Mouse (Mus musculus): ENCODE results near the gene Tas1r2.
A peak's percentile ranks its signal among the peaks of the same experiment; 100 is the strongest.

Gene Tas1r2

DNA sequence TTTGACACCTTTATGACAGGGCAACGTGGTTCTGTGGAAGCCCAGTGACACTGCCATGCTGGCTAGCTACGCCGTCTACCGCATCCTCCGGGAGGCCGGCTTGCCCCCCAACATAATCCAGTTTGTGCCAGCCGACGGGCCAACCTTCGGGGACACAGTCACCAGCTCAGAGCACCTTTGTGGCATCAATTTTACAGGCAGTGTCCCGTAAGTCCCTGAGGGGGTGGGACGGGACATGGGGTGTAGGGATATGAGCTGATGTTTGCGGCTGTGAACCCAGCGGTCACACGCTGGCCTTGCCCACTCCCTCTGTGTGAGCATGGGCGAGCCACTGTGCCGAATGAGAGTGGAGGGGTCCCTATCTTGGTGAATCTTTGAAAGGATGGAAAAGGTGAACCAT, 15.0 kb upstream of the Tas1r2 start:
- DNase-seq (ENCODE audit: low spot score in 2 of 2): no peak

GRCm38 (mm10) chr4:139639801-139640200, 13.5 kb upstream of the Tas1r2 start:
- DNase-seq (ENCODE audit: low spot score in 2 of 2): no peak

DNA sequence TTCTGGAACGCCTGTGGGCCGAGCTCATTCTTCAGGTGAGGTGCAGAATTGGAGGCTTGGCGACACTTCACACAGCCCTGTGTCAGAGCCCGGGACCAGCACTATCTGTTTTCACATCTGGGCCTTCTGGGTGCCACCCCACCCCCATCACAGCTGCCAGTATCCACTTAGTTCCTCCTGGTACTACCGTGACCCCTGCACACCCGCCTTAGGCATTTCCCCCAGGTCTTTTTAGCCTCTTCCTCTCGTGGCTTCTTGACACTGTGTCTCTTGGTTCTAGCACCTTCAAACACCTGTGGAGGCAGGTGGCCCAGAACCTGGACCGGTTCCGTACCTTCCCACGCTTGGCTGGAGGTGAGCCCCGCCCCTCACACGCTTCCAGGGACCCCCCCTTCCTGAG, 13.0 kb upstream of the Tas1r2 start:
- no peak for DNase-seq (ENCODE audit: low spot score in 2 of 2)

GRCm38 (mm10) chr4:139640775-139641174, 12.6 kb upstream of the Tas1r2 start:
- no peak for DNase-seq (ENCODE audit: low spot score in 2 of 2)

DNA sequence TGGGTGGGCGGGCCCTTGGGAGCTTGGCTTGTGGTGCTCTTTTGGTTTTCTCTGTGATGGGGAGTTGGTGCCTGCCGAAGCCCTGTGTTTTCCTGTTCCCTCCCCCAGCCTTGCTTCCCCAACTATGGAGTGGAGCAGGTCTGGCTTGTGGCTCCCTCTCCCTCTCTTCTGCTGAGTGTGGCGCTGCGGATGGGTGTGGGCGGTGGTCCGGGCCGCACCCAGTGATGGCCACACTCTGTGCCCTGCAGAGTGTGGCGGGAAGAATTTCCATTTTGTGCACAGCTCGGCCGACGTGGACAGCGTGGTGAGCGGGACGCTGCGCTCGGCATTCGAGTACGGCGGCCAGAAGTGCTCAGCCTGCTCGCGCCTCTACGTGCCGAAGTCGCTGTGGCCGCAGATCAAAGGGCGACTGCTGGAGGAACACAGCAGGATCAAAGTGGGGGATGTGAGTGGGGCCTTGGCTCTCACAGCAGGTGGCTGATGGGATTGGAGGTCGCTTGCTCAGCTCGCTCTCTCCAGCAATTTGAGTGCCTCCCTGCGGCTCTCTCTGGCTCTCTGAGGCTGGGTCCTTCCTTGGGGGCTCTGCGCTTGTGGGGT, 11.4 kb upstream of the Tas1r2 start:
- DNase-seq (ENCODE audit: low spot score in 2 of 2): no peak

GRCm38 (mm10) chr4:139643972-139644371, 9.4 kb upstream of the Tas1r2 start:
- peak in 1 of 2 experiments; percentile 65 for DNase-seq (ENCODE audit: low spot score in 2 of 2)

- no peak for DNase-seq (ENCODE audit: low spot score in 2 of 2)
Measured at GRCm38 (mm10) chr4:139646916-139647315, 6.4 kb upstream of the Tas1r2 start.

GRCm38 (mm10) chr4:139650086-139650743, 3.1 kb upstream of the Tas1r2 start:
- DNase-seq (ENCODE audit: low spot score in 2 of 2): no peak

DNA sequence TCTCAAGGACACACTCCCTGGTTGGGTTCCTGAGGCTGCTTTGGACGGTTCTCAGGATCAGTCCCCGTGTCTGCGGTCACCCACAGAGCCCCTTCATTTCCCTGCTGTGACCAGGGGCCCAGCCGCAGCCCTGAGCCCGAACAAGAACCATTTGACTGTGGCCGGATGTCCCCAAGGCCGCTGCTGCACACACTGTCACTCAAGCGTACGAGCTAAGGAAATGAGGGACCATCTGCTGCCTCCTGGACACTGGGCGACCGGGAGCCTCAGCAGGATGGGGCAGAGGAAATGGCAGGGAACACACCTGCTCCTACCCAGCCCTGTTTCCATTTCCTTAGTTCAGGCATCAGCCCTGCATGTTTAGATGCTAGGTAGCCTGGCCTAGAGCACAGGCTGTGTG, 2.4 kb upstream of the Tas1r2 start:
- no peak for DNase-seq (ENCODE audit: low spot score in 2 of 2)

DNA sequence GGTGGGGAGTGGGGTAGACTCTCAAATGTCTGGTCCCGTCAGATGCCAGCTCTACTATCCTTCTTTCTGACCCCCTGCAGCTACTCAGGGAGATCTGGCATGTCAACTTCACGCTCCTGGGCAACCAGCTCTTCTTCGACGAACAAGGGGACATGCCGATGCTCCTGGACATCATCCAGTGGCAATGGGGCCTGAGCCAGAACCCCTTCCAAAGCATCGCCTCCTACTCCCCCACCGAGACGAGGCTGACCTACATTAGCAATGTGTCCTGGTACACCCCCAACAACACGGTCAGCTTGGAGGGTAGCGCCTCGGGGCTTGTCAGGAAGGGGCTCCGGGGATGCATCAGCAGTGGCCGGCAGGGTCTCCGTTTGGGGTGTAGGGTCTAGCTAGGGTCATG, 8.6 kb downstream of the Tas1r2 start:
- DNase-seq (ENCODE audit: low spot score in 2 of 2): no peak

DNA sequence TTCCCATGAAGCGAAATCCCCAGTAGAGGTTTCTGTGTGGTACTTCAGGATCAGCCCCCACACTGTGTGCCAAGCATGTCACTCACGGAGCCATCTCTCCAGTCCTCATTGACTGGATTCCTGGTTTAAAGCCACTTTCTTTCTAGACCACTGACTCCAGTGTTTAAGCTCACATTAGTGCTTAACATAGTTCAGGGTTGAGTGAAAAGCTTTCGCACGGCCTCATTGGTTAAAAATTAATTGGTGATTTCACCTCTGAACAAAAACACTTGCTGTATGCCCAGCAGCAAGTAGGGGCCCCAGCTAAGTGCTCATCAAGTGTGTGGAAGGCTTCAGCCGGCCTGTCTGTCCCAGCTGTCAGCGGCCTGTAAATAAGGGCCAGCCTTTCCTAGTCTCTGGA, 14.3 kb downstream of the Tas1r2 start:
- no peak for DNase-seq (ENCODE audit: low spot score in 2 of 2)

GRCm38 (mm10) chr4:139669847-139670246, 16.5 kb downstream of the Tas1r2 start:
- peak in 1 of 2 experiments; percentile 24 for DNase-seq (ENCODE audit: low spot score in 2 of 2)

DNA sequence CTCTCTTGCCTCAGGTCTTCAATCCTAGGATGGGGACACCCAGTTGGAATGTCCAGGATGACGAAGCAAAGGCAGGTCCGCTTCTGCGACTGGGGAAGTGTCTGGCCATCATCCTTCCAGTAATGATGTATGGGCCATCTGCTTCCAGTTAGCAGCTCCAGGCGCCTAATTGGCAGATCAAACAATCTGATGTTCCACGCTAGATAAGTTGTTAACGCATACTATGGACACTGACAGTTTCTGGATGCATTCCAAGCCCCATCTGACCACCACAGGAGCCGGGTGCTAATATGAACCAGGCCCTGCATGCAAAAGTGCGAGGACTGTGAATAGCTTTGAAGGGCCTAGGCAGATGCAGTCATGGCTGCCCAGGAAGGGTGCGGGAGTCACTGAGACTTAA, 22.4 kb downstream of the Tas1r2 start:
- no peak for DNase-seq (ENCODE audit: low spot score in 2 of 2)

DNA sequence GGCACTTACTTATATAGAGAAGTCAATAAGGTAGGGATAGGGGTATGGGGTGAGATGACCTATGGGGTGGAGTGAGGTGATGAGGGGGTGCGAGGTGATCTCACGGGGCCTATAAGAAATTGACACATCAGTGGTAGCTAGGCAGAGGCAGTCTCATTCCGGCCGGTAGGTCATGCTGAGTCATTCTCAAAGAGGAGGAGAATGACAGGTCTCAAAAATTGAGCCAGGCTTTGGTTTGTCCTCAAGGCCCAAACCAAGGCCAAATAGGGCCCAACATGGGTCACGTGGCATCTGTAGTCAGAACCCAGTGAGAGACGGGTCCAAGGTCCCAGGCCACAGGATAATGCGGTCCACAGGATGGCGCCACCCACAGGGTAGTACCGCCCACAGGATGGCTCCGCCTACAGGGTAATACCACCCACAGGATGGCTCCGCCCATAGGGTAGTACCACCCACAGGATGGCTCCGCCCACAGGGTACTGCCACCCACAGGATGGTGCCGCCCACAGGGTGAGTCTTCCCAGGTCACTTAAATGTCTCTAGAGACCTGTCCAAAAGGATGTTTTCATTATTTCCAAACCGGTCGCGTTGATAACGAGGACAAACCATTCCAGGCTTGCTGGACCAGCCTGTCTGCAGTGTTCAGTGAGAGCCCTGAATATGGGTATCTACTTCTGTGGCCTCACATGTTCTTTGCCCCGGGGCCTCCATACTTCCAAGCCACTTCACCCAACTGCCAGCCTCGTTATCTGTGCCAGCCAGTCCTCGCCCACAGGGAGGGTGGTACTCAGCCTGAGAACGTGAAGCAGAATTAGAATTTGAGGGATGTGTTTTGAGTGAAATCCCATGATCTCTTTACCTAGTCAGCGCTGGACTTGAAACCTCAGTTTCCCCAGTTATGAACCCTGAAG, 30.6 kb downstream of the Tas1r2 start:
- DNase-seq (ENCODE audit: low spot score in 2 of 2): no peak

DNA sequence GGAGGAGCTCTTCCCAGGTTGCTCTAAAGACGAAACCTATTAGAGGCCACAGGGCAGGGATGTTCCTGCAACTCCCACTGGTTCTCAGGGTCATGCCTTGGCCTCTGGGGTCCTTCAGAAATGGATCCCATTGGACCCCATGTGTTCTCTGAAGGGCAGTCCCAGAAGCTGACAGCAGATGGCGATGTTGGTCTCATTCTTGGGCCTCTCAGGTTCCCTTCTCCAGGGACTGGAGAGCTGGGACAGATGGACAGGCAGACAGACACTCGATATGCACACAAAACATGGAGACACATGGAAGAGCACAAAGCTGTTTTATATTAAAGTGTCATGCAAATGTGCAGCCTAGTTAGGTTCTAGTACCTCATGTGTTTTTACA, 31.3 kb downstream of the Tas1r2 start:
- DNase-seq (ENCODE audit: low spot score in 2 of 2): peak; percentile 16 to 73

DNA sequence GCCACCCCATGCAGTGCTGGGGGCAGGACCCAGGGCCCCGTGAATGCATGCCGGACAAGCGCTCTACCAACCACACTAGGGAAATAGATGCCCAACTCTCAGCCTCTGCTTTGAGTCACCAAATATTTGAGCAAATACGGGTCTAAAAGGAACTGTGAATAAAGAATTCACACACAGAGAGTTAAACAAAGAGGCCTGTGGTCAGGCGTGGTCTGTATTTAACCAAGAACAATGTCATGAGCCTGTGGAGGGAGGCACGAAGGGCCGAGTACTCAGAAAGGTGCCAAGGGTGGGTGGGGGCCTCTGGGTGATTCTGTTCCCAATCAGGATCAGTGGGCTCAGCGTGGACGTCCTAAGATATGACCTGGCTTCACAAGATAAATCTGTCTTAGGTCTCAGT, 34.7 kb downstream of the Tas1r2 start:
- DNase-seq (ENCODE audit: low spot score in 2 of 2): no peak

GRCm38 (mm10) chr4:139689627-139690269, 36.4 kb downstream of the Tas1r2 start:
- DNase-seq (ENCODE audit: low spot score in 2 of 2): no peak

GRCm38 (mm10) chr4:139693315-139693714, 40.0 kb downstream of the Tas1r2 start:
- DNase-seq (ENCODE audit: low spot score in 2 of 2): no peak

- DNase-seq (ENCODE audit: low spot score in 2 of 2): no peak
Measured at GRCm38 (mm10) chr4:139697755-139698154, 44.4 kb downstream of the Tas1r2 start.

- DNase-seq (ENCODE audit: low spot score in 2 of 2): no peak
Measured at GRCm38 (mm10) chr4:139698602-139699001, 45.3 kb downstream of the Tas1r2 start.

GRCm38 (mm10) chr4:139702914-139703313, 49.6 kb downstream of the Tas1r2 start:
- no peak for DNase-seq (ENCODE audit: low spot score in 2 of 2)

DNA sequence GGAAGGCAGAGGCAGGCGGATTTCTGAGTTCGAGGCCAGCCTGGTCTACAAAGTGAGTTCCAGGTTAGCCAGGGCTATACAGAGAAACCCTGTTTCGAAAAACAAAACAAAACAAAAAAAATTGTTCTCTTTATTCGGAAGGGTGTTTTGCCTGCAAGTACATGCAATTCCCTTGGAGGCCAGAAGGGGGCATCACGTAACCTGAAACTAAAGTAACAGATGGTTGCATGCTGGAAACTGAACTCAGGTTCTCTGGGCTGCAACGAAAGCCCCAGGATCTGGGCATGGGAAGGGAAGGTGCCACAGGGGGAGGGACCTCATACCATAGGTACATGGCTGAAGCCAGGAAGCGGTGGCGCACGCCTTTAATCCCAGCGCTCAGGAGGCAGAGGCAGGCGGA, 50.1 kb downstream of the Tas1r2 start:
- no peak for DNase-seq (ENCODE audit: low spot score in 2 of 2)
